In genomic region chr1:164261553-164261952, GRCm38 (mm10) we compare ENCODE assay signal across 11 mouse cellular contexts. TPM values are rescaled to one million over a fixed set of nuclear protein-coding genes. Genes with fewer than 3 reads are reported as not detected.
DNase-seq lines count a peak whose midpoint lies in the region; ATAC-seq and TF ChIP-seq lines count a peak whose summit lies in the region.
"Had no signal": no experiment of that assay in that cellular context is flagged by ENCODE, and none has a peak within 500 bp of the region (broad histone marks: within the 10 kb centered on the region; RNA-seq: fewer than 3 reads in every experiment).

No protein-coding gene starts in this region.

- H3K4me3 ChIP-seq in heart, embryonic 16.5 days (ENCODE audit: low read length): no peak overlapping the region
- no peak overlapping the region for H3K4me3 ChIP-seq in lung, postnatal 0 days (ENCODE audit: low read depth, low read length)
- H3K4me3 ChIP-seq in midbrain, embryonic 14.5 days (replicated peaks; ENCODE audit: low read depth, low read length): no peak overlapping the region
- H3K4me3 ChIP-seq: midbrain, embryonic 15.5 days had no signal

- ATAC-seq in heart, embryonic 16.5 days (replicated peaks; ENCODE audit: extremely low read depth, insufficient read depth, low FRiP score): 0 out of 2 replicates have a peak, but pooled peaks have one; percentile 37
- ATAC-seq in lung, postnatal 0 days: peak; percentile 91
- no peak for ATAC-seq in midbrain, embryonic 14.5 days (ENCODE audit: low FRiP score, low TSS enrichment)
- ATAC-seq: midbrain, embryonic 15.5 days had no signal

- no peaks in the 10 kb centered on the region for H3K27me3 ChIP-seq in heart, embryonic 16.5 days (ENCODE audit: control insufficient read depth, insufficient read depth, low read length)
- no peaks in the 10 kb centered on the region for H3K27me3 ChIP-seq in lung, postnatal 0 days (replicated peaks; ENCODE audit: insufficient read depth, low read length)
- H3K27me3 ChIP-seq in midbrain, embryonic 14.5 days (ENCODE audit: control insufficient read depth, insufficient read depth, low read length): no peaks in the 10 kb centered on the region
- H3K27me3 ChIP-seq: midbrain, embryonic 15.5 days had no signal

- peak; percentile 70 for TF ChIP-seq EP300 in lung, postnatal 0 days (IDR thresholded peaks at IDR 0.05)

- no peak overlapping the region for H3K4me2 ChIP-seq in heart, embryonic 16.5 days (ENCODE audit: low read depth, low read length)
- H3K4me2 ChIP-seq in lung, postnatal 0 days (replicated peaks; ENCODE audit: low read depth, low read length): no peak overlapping the region
- H3K4me2 ChIP-seq in midbrain, embryonic 14.5 days (ENCODE audit: low read length): no peak overlapping the region
- H3K4me2 ChIP-seq: midbrain, embryonic 15.5 days had no signal

- no peak overlapping the region for H3K9ac ChIP-seq in heart, embryonic 16.5 days (ENCODE audit: low read length)
- H3K9ac ChIP-seq in lung, postnatal 0 days (replicated peaks; ENCODE audit: low read depth): no peak overlapping the region
- H3K9ac ChIP-seq in midbrain, embryonic 14.5 days (replicated peaks; ENCODE audit: low read length): no peak overlapping the region
- H3K9ac ChIP-seq: midbrain, embryonic 15.5 days had no signal

- intact Hi-C loops in heart, postnatal 25 days (cut with DNase I): no loop called here

- WGBS in heart, embryonic 16.5 days: 80% methylated on average over 7 of the region's 7 CpGs
- WGBS in lung, postnatal 0 days: 69% methylated on average over 7 of the region's 7 CpGs
- 93% methylated on average over 7 of the region's 7 CpGs for WGBS in midbrain, embryonic 14.5 days

- no peaks in the 10 kb centered on the region for H3K4me1 ChIP-seq in heart, embryonic 16.5 days (ENCODE audit: control insufficient read depth, insufficient read depth, low read length)
- H3K4me1 ChIP-seq in lung, postnatal 0 days (ENCODE audit: insufficient read depth, low read depth, low read length): no peaks in the 10 kb centered on the region
- H3K4me1 ChIP-seq in midbrain, embryonic 14.5 days (ENCODE audit: control insufficient read depth, insufficient read depth, low read length): no peaks in the 10 kb centered on the region
- H3K4me1 ChIP-seq: midbrain, embryonic 15.5 days had no signal

- peaks cover 24% of the 10 kb centered on the region for H3K36me3 ChIP-seq in heart, embryonic 16.5 days (ENCODE audit: control insufficient read depth, insufficient read depth)
- H3K36me3 ChIP-seq in lung, postnatal 0 days (ENCODE audit: insufficient read depth, low read length): peaks cover 7% of the 10 kb centered on the region; the same call in 1 of the 2 replicates
- H3K36me3 ChIP-seq in midbrain, embryonic 14.5 days (ENCODE audit: control insufficient read depth, insufficient read depth, low read length): peaks cover 18% of the 10 kb centered on the region
- H3K36me3 ChIP-seq: midbrain, embryonic 15.5 days had no signal

- no peak for TF ChIP-seq CTCF in lung, postnatal 0 days (IDR thresholded peaks at IDR 0.05)

- no peak overlapping the region for H3K27ac ChIP-seq in heart, embryonic 16.5 days (ENCODE audit: low read length)
- H3K27ac ChIP-seq in lung, postnatal 0 days (ENCODE audit: low read length): no peak overlapping the region
- no peak overlapping the region for H3K27ac ChIP-seq in midbrain, embryonic 14.5 days (replicated peaks; ENCODE audit: low read depth, low read length)
- H3K27ac ChIP-seq: kidney, postnatal 0 days; midbrain, embryonic 15.5 days had no signal

- H3K9me3 ChIP-seq in heart, embryonic 16.5 days (replicated peaks; ENCODE audit: control insufficient read depth, low read length): no peaks in the 10 kb centered on the region
- no peaks in the 10 kb centered on the region for H3K9me3 ChIP-seq in lung, postnatal 0 days (ENCODE audit: low read length)
- H3K9me3 ChIP-seq in midbrain, embryonic 14.5 days (ENCODE audit: control insufficient read depth, low read length): no peaks in the 10 kb centered on the region
- H3K9me3 ChIP-seq: midbrain, embryonic 15.5 days had no signal

- DNase-seq in heart, postnatal 25 days (ENCODE audit: low spot score): no peak
- peak; percentile 98 for DNase-seq in NIH3T3 (ENCODE audit: low read depth)
- DNase-seq in brain, adult 2 months (ENCODE audit: low read depth, low spot score): peak; percentile 91
- peak; percentile 91 for DNase-seq in lung, postnatal 0 days (ENCODE audit: low spot score)
- no peak for DNase-seq in ovary, postnatal 14 days (ENCODE audit: low spot score)
- no peak for DNase-seq in midbrain, embryonic 14.5 days
- DNase-seq in testis, postnatal 10 days (ENCODE audit: low spot score): no peak
- DNase-seq: liver had no signal

RNA-seq across cellular contexts. Expression of gene Slc19a2, which starts 12.7 kb away (rescaled TPM):
- polyA plus RNA-seq in heart, embryonic 16.5 days (2015; fragmentation: Nextera tagmentation; extraction: Ambion mirVana): 7.5 and 8.3 TPM in 2 replicates
- 1 to 10 TPM; 7.0 to 7.2 TPM for total RNA-seq in heart, postnatal 25 days (2021)
- 3.8 and 3.9 TPM in 2 replicates for polyA plus RNA-seq in lung, postnatal 0 days (2015; fragmentation: Nextera tagmentation; extraction: Ambion mirVana)
- polyA plus RNA-seq in midbrain, embryonic 14.5 days (2014; fragmentation: Nextera tagmentation; extraction: Ambion mirVana): 5.9 and 8.0 TPM in 2 replicates

RNA-seq across cellular contexts. Expression of gene Ccdc181, which starts 13.8 kb away (rescaled TPM):
- 10.8 and 10.9 TPM in 2 replicates for polyA plus RNA-seq in heart, embryonic 16.5 days (2015; fragmentation: Nextera tagmentation; extraction: Ambion mirVana)
- 1 to 10 TPM; 6.3 to 7.2 TPM for total RNA-seq in heart, postnatal 25 days (2021)
- 14.4 and 19.3 TPM in 2 replicates for polyA plus RNA-seq in lung, postnatal 0 days (2015; fragmentation: Nextera tagmentation; extraction: Ambion mirVana)
- polyA plus RNA-seq in midbrain, embryonic 14.5 days (2014; fragmentation: Nextera tagmentation; extraction: Ambion mirVana): 19.9 and 25.4 TPM in 2 replicates

RNA-seq across cellular contexts. Expression of gene Nme7, which starts 42.4 kb away (rescaled TPM):
- 21.5 and 21.9 TPM in 2 replicates for polyA plus RNA-seq in heart, embryonic 16.5 days (2015; fragmentation: Nextera tagmentation; extraction: Ambion mirVana)
- 1 to 10 TPM; 4.0 TPM for total RNA-seq in heart, postnatal 25 days (2021)
- polyA plus RNA-seq in lung, postnatal 0 days (2015; fragmentation: Nextera tagmentation; extraction: Ambion mirVana): 17.7 and 18.8 TPM in 2 replicates
- 27.7 and 29.4 TPM in 2 replicates for polyA plus RNA-seq in midbrain, embryonic 14.5 days (2014; fragmentation: Nextera tagmentation; extraction: Ambion mirVana)

RNA-seq across cellular contexts. Expression of gene Blzf1, which starts 45.7 kb away (rescaled TPM):
- polyA plus RNA-seq in heart, embryonic 16.5 days (2015; fragmentation: Nextera tagmentation; extraction: Ambion mirVana): 27.8 and 30.2 TPM in 2 replicates
- total RNA-seq in heart, postnatal 25 days (2021): 10 to 100 TPM; 23.6 to 24.6 TPM
- polyA plus RNA-seq in lung, postnatal 0 days (2015; fragmentation: Nextera tagmentation; extraction: Ambion mirVana): 27.8 and 27.9 TPM in 2 replicates
- polyA plus RNA-seq in midbrain, embryonic 14.5 days (2014; fragmentation: Nextera tagmentation; extraction: Ambion mirVana): 28.3 and 28.9 TPM in 2 replicates

Comparison
In these comparisons a context has a peak if more than half of its experiments do, and no peak if none do; other contexts are left out.
1. DNase-seq: peak in NIH3T3 (single experiment), brain, adult 2 months (single experiment) and lung, postnatal 0 days (single experiment); none in heart, postnatal 25 days (single experiment), ovary, postnatal 14 days (single experiment), midbrain, embryonic 14.5 days (single experiment) and testis, postnatal 10 days (single experiment).